Mouse (Mus musculus) liver (tissue): ENCODE data around the gene Ttll5.

Experiments
- DNase-seq: peaks from one replicate; pipeline ENCODE4 v3.0.0-alpha.2; 2020; ENCODE audit warnings: mixed read lengths

Ttll5 gene

GRCm38 (mm10) chr12:85970803-85971202 is 146.3 kb downstream of the Ttll5 start:
- DNase-seq, result no peak

DNA sequence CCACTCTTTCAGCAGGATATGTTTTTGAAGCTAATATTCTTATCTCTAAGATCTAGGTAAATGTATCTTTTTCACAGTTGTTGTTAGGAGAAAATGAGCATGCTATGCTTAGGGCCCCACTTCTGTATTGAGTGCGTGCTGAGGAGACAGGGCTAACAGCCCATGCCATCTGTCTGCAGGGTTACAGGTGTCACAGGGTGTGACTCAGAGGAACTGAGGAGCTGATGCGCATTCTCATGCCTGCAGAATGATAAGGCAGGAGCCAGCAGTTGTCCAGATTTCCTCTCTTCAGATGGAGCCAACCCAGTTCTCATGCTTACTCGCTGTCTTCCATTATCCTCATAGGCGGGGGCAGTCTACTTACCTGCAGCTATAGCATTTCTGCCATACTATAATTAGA is 147.2 kb downstream of the Ttll5 start:
- no peak for DNase-seq

GRCm38 (mm10) chr12:85973526-85973925 is 149.1 kb downstream of the Ttll5 start:
- no peak for DNase-seq

DNA sequence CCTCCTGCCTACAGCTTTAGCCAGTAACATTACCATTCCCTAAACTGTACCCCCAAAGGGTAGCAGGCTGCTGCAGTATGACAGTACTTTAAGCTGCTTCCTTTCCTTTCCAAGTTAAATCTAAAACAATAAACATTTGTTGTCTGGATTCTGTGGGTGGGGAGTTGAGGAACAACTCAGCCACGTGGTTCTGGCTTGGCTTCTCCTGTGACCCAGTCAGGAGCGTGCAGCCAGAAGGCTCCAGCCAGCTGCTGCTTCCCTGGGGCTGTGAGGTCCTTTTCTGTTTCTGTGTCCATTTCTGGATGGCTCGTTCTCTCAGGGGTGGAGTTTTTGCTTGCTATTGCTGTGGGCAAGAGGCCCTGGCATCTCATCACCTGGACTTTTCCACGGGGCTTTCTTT is 149.6 kb downstream of the Ttll5 start:
- no peak for DNase-seq

DNA sequence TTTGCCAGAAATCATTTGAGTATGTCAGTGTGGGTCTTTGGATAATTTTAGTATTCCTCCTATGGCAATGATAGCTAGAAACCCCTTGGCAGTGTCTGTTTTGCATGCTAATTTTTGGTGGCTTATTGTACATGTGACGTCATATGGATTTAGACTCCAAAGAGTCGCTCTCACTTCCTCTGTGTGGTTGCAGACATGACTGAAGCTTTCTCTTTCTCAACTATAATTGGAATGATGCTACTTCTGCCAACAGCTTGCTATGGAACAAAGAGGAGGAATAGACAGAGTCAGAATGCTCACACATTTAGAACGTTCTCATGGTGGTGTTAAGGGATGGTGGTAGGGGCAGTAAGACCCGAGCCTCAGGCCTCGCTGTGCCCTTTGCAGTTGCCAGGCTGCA is 155.5 kb downstream of the Ttll5 start:
- DNase-seq, result no peak

GRCm38 (mm10) chr12:85985524-85985923 is 161.1 kb downstream of the Ttll5 start:
- no peak for DNase-seq

DNA sequence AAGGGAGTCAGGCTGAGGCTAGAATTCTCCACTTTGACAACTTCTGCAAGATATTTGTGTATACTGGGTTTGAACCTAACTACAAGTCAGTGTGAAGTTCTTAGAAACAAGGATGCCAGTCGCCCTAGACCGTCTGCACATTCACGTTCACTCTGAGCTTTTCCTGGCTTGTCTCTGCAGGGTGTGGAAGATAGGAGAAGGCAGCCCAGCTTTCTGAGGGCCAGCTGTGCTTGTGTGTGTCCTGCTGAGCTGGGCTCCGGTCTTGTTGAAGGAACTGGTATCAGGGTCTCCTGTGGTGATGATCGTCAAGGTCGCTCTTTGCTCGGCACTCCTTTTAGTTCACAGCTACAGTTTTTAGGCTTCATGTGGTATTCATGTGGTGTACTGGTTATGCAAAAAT is 161.6 kb downstream of the Ttll5 start:
- no peak for DNase-seq

DNA sequence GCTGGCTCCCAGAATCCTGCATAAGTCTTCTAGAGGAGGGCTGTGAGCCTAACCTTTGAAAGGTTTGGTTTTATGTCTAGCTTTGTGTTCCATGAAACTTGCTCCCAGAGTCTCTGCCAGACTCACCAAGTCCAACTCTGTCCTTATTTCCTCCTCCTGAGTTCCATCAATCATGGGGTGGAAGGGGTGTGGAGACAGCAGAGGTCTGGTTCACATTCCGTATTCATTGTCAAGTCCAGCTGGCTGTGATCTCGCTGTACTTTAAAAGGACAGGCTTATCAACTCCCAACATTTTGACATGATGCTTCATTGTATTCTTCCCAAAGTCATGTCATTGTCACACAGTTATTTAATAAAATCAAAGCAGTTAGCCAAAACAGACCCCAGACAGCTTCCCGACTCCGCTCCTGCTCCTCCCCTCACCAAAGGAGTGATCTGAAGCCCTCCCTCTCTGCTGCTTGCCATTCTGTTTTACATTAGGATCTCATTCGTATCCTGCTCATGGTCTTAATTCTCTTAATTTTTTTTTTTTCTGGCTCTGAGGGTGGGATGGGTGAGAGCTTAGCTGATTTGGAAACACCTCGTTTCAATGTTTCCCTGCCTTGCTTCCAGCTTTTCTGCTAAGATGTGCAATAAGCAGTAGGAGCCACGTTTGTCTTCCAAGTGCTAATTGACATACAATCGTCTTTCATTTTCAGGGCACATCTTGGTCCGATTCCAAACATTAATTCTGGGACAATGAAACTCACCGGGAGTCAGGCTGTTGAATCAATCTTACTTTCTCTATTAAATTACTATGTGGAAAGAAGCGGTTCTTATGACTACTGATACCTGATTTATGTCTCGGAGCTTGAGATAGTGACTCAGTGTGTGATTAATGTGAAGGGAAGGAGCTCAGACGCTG is 162.3 kb downstream of the Ttll5 start:
- DNase-seq, result no peak

GRCm38 (mm10) chr12:85987444-85987889 is 163.0 kb downstream of the Ttll5 start:
- no peak for DNase-seq

GRCm38 (mm10) chr12:85988121-85988520 is 163.7 kb downstream of the Ttll5 start:
- DNase-seq, result no peak

GRCm38 (mm10) chr12:85988818-85989377 is 164.4 kb downstream of the Ttll5 start:
- DNase-seq, result no peak

GRCm38 (mm10) chr12:85992013-85992837 is 167.8 kb downstream of the Ttll5 start:
- no peak for DNase-seq

DNA sequence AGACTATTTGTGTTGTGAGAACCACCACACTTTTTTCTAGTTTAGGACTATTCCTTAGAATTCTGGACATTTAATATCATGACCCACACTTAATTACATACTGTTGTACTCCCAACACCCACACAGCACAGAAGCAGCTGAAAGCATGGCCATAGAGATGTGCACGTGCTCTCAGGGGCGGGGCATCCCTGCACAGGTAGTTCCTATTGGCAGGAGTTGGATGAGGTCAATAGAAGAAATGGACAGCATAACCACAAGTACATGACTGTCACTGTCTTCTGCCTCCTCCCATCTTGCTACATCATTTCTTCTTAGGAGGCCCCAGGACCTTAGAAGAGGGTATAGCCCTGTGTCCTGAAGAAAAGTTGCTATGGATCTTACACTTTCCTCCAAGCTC is 168.4 kb downstream of the Ttll5 start:
- DNase-seq, result no peak

- no peak for DNase-seq
These were observed 169.4 kb downstream of the Ttll5 start for GRCm38 (mm10) chr12:85993790-85994360.

- peak; percentile 15 for DNase-seq
These were observed 176.2 kb downstream of the Ttll5 start for GRCm38 (mm10) chr12:86000641-86001073.

DNA sequence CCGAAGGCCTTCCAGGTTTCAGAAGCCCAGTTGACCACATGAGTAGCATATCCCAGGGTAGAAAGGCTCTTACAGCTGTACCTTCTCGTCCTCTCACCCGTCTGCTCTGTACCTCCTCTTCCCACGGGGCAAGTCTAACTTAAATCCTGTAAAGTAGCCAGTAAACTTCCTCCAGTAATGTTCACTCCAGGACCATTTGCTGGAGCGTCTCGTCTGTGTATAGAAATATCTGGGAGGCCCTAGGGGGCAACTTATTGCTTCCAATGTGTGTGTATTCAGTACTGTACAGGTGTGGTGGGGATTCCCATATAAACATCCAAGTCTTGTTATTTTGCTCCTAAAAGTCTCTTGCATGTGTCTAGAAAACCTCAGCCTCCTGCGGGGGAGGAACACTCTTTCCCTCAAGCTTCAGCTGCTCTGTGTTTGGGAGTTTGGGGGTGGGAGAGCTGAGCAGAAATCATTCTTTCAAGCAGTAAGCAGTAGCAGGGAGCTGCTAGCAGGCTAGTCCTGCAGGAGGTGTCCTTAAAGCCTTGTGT is 176.7 kb downstream of the Ttll5 start:
- no peak for DNase-seq

DNA sequence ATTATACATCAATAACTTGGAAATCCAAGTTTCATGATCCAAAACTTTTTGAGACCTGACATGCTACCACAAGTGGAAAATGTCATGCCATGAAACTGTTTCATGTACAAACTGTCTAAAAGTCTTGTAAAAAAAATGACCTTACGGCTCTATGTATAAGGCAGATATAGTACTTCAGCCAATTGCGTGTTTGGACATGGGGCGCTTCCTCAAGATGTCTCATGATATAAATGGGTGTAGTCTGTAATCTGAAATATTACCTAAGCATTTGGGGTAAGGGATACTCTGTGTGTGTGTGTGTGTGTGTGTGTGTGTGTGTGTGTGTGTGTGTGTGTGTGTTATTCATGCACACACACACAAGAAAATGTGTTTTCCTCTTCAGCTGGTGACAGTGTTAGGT is 180.2 kb downstream of the Ttll5 start:
- DNase-seq, result no peak

DNA sequence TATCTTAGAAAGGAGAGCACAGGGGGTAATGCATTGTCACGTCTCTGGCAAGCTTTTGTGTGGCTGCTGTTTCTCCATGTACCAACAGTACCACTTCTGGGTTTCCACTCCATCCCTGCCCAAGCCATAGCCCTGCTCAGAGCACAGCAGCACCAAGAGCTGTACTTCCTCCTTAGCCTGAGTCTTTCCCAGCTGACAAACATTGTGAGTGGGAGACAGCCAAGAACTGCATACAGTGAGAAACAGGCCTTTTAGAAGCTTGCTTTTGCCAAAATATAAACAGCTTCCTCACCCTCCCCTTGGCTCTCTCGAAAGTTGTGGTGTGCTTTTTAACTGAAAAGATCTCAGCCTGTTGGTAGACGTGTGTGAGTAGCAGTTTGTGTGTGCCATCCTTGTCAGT is 182.9 kb downstream of the Ttll5 start:
- no peak for DNase-seq

GRCm38 (mm10) chr12:86010656-86011055 is 186.2 kb downstream of the Ttll5 start:
- no peak for DNase-seq

DNA sequence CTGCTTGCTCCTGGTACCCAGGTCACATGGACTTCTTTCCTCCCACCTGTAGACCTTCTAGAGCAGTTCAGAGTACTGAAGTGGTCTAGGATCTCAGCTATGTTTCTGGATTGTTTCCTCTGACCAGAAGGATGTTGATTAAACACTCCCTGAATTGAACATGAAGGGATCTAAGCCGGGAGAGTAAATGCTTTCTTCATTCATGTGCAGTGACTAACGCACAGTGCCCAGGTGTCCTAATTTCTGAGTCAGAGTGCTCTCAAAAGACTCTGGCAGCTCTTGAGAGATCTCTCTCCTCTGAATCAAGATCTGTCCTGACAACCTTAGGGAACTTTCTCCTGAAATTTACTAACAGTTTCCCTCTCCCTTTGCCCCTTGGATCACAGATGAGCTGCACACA is 187.7 kb downstream of the Ttll5 start:
- no peak for DNase-seq

DNA sequence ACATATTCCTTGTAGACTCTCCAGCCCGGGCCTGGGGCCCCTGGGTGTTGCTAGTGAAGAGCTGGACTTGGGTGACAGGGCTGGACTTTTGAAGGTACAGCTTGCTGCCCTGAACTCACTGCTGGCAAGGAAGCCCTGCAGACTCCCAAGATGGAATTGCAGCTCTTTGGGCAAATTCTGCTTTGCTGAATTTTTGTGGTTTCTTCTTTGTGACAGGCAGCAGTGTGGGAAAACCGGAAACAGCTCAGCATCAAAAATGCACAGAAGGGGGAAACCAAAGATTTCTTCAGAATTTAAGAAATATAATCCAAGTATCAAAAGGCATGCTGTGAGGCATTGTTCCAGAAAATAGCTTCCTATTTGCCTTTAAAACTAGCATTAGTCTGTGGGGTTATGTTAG is 189.7 kb downstream of the Ttll5 start:
- DNase-seq, result no peak

DNA sequence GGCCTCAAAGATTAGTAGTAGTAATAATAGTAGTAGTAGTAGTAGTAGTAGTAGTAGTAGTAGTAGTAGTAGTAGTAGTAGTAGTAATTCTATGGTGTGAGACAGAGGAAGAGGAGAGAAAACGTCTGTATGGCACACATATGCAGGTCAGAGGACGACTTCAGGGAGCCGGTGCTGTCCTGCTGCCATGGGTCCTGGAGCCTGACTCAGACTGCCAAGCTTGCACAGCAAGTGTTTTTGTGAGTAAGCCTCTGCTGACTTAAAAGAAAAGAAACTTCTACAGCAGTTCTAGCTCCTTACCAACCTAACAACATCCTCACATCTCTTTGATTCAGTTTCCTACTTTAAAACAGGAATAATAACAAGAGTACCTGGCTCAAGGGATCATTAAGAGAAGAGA is 190.2 kb downstream of the Ttll5 start:
- DNase-seq, result no peak

DNA sequence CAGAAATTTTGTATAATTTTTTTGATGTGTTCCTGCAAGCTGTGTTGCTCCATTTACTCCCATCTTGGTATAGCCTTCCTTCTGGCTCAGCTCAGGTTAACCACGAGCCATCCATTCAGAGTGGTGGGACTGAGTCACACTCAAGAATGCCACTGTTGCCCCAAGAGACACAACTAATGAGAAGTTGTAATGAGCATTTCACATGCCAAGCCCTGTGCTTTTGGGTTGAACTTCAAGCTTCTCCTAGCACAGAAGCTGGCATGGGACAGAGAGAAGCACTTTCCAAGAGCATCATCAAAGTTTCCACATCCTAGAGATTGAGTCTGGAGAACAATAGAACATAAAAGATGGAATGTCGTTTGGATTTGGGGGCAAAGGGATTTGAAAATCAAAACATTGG is 190.7 kb downstream of the Ttll5 start:
- DNase-seq, result no peak
